Mouse (Mus musculus): Measurements from ENCODE around the gene Ccl4. TPM values are rescaled to one million over a fixed set of nuclear protein-coding genes. Genes with fewer than 3 reads are reported as not detected.

Ccl4 gene
- polyA plus RNA-seq, 1 experiment from 2014 or later: 0.38 TPM

DNA sequence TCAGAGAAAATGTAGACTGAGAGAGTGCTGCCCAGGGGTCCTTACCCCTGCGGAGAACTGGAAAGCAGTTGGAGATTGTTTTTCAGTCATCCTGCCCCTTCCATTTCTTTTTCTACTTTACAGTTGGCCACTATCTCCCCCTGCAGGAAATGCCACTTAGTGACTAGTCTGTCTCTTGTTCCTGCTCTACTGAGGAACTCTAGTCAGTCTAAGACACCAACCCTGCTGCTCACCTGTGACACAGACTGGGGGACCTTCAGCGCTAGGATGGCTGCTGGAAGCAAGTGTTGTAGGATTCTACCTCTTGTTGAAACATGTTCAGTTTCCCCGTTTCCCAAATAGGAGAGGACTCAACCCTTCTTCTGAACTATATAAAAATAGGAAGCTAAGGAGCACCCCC lies 22.9 kb upstream of the Ccl4 start:
- Histone ChIP-seq H3K9me3 (no peaks in the 10 kb centered on the region), H3K27ac (no peak overlapping the region), H3K36me3 (no peaks in the 10 kb centered on the region), H3K9ac (no peak overlapping the region), H3K4me2 (replicated peaks) (no peak overlapping the region), H3K27me3 (replicated peaks) (no peaks in the 10 kb centered on the region), H3K4me3 (replicated peaks) (no peak overlapping the region), H3K4me1 (replicated peaks) (no peaks in the 10 kb centered on the region)
- WGBS: 75% methylated on average over 3 of the region's 3 CpGs
- ATAC-seq: no peak

DNA sequence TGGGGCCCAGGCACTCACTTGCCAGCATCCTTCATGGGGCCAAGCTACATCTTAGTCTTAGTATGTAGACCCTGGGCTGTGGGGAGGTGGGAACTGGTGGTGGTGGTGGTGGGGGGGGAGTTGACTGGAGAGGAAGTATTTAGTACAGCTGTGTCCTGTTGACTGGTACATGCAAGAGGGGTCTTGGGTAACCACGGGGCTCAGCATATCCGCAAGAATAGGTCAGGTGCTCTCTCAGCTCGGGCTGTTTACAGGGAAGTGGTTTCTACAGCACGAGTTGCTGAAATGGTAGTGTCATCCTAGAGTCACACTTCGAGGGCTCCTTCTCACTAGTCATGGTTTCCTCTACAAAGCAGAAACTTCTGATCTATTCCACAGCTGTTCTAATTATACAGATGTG lies 22.2 kb upstream of the Ccl4 start:
- Histone ChIP-seq H3K27ac (no peak overlapping the region), H3K9me3 (no peaks in the 10 kb centered on the region), H3K36me3 (no peaks in the 10 kb centered on the region), H3K4me1 (replicated peaks) (no peaks in the 10 kb centered on the region), H3K27me3 (replicated peaks) (no peaks in the 10 kb centered on the region), H3K4me2 (replicated peaks) (no peak overlapping the region), H3K9ac (no peak overlapping the region), H3K4me3 (replicated peaks) (no peak overlapping the region)
- ATAC-seq: no peak
- 86% methylated on average over 5 of the region's 5 CpGs for WGBS

DNA sequence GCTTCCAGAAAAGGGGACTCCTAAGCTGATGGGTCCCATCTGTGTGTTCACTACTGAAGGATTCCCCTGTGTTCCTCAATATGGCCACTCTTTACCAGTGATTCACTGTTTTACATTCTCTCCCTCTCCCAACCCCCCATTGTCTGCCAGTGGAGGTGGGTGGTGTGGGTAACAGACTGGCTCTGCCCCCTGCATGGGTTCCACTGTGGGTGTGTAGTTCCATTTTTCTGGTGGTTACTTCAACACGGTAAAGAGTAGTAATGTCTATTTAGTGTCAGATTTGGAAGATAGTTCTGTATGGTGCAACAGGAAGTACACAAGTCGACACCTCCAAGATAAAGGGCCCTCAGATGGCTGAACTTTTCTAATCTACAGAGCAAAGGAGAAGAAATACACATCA lies 21.2 kb upstream of the Ccl4 start:
- no peak overlapping the region for H3K4me3 ChIP-seq (replicated peaks)
- no peaks in the 10 kb centered on the region for H3K27me3 ChIP-seq (replicated peaks)
- H3K9me3 ChIP-seq: no peaks in the 10 kb centered on the region
- no peak overlapping the region for H3K4me2 ChIP-seq (replicated peaks)
- H3K36me3 ChIP-seq: no peaks in the 10 kb centered on the region
- H3K4me1 ChIP-seq (replicated peaks): no peaks in the 10 kb centered on the region
- no peak for ATAC-seq
- H3K9ac ChIP-seq: no peak overlapping the region
- no peak overlapping the region for H3K27ac ChIP-seq
- WGBS: 64% methylated on average over 2 of the region's 2 CpGs

DNA sequence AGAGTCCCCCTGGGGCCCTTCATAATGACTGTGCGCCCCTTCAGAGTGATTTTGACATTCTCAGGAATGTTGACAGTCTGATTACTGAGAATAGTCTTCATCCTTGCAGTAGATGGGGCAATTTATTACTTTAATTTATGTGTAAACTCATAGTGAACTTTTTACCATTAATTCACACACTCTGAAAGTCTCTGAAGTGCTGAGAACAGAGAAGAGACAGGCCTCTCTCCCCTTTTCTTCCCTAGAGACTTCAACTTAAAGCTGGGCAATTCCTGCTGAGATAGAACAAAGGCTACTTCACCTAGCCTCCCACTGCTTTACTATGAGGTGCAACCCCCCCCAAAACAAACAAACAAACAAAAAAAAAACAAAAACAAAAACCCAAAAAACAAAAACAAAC lies 16.9 kb upstream of the Ccl4 start, which contains the start of gene Rpl9-ps1:
Gene Rpl9-ps1, minus strand, starts transcription at position 101 of the 400 bp plus-strand sequence.
- H3K27me3 ChIP-seq (replicated peaks): no peaks in the 10 kb centered on the region
- no peak within 1 kb of the TSS for H3K27ac ChIP-seq
- H3K4me2 ChIP-seq (replicated peaks): no peak within 1 kb of the TSS
- H3K9me3 ChIP-seq: no peaks in the 10 kb centered on the region
- ATAC-seq: no peak
- no peak within 1 kb of the TSS for H3K4me3 ChIP-seq (replicated peaks)
- 75% methylated on average over 1 of the region's 1 CpGs for WGBS
- no peak within 1 kb of the TSS for H3K9ac ChIP-seq
- H3K4me1 ChIP-seq (replicated peaks): no peaks in the 10 kb centered on the region
- no peaks in the 10 kb centered on the region for H3K36me3 ChIP-seq

DNA sequence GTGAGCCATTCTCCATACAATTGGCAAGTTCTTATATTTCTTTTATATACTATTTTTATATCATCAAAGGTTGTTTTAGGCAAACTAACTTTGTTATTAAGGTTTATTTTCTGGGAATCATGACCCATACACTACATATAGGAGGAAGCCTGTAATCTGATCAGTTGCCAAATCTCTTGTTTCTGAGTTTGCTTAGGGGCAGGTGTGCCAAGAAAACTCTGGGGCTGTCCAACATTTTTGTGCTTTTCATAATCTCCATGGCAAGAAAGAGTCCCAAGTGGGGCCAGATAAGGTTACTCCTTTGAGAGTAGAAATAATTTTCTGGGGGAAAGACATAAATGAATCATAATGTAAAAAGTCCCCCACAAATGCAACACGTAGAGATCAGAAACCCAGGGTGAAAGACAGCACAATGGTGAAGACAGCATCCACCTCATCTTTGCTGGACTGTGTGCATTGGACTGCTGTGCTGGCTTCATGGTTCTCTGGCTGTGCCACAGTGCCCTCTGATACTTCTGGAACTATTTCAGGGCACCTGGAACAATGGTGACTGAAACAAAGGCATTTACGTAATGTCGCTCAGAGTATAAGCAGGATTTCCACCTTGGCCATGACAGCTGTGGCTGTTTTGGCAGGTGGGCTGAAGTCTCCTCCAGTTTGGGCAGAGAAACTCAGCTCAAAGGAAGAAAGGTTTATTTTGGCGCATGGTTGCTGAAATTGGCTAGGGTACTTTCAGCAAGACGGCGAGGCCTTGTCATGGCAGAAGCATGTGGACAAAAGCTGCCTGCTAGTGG lies 15.8 kb upstream of the Ccl4 start:
- Histone ChIP-seq H3K9me3 (no peaks in the 10 kb centered on the region), H3K36me3 (no peaks in the 10 kb centered on the region), H3K27ac (no peak overlapping the region), H3K4me1 (replicated peaks) (no peaks in the 10 kb centered on the region), H3K9ac (no peak overlapping the region), H3K4me2 (replicated peaks) (no peak overlapping the region), H3K4me3 (replicated peaks) (no peak overlapping the region), H3K27me3 (replicated peaks) (no peaks in the 10 kb centered on the region)
- no peak for ATAC-seq
- 93% methylated on average over 6 of the region's 6 CpGs for WGBS

DNA sequence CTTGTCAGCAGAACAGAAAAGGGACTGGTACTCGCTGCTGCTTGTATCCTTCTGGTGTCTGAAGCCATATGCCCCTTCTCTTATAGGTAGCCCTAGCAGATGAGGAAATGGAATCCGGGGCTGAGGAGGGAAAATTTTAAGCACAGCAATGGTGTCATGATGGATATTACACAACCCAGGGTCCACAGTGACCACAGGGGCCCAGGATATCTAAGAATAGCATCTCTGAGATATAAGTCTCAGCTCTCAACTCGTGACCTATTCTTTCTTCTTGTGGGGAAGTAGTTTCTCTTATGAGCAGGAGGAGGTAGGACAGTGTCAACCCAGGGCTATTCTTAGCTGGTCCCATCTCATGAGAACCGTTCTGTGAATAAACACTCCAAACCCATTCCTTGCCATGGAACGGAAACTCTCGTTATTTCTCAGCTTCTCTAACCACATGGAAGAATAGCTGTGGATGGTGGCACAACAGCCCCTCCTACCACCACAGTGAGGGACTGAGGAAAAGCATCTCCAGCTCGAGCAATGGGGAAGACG lies 13.0 kb upstream of the Ccl4 start, which contains the start of gene Ccl3:
Gene Ccl3, minus strand, starts transcription at position 51 of the 537 bp plus-strand sequence.
- Histone ChIP-seq H3K9ac (no peak within 1 kb of the TSS), H3K27me3 (replicated peaks) (no peaks in the 10 kb centered on the region), H3K4me1 (replicated peaks) (no peaks in the 10 kb centered on the region), H3K4me2 (replicated peaks) (no peak within 1 kb of the TSS), H3K27ac (no peak within 1 kb of the TSS), H3K4me3 (replicated peaks) (no peak within 1 kb of the TSS), H3K9me3 (no peaks in the 10 kb centered on the region), H3K36me3 (no peaks in the 10 kb centered on the region)
- WGBS: 77% methylated on average over 8 of the region's 8 CpGs
- ATAC-seq: no peak

DNA sequence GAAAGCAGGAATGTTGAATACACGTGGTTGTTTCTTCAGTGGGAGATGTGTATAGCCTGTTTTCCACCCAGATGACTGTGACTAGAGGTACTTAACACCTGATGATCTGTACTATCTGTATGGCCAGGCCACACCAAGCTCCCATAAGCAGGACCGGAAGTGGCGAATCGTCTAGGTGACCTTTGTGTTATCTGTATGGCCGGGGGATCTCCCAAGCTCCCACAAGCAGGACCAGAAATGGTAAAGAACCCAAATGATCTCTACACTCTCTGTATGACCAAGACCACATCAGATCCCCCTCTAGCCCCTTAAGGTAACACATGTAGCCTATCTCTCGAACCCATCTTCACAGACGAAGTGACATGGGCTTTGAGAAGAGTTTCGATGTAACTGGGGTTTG lies 7.8 kb upstream of the Ccl4 start:
- H3K4me3 ChIP-seq (replicated peaks): no peak overlapping the region
- no peak overlapping the region for H3K4me2 ChIP-seq (replicated peaks)
- WGBS: 92% methylated on average over 8 of the region's 8 CpGs
- H3K4me1 ChIP-seq (replicated peaks): no peaks in the 10 kb centered on the region
- H3K9me3 ChIP-seq: no peaks in the 10 kb centered on the region
- H3K27ac ChIP-seq: no peak overlapping the region
- no peaks in the 10 kb centered on the region for H3K36me3 ChIP-seq
- no peak overlapping the region for H3K9ac ChIP-seq
- no peak for ATAC-seq
- H3K27me3 ChIP-seq (replicated peaks): no peaks in the 10 kb centered on the region

DNA sequence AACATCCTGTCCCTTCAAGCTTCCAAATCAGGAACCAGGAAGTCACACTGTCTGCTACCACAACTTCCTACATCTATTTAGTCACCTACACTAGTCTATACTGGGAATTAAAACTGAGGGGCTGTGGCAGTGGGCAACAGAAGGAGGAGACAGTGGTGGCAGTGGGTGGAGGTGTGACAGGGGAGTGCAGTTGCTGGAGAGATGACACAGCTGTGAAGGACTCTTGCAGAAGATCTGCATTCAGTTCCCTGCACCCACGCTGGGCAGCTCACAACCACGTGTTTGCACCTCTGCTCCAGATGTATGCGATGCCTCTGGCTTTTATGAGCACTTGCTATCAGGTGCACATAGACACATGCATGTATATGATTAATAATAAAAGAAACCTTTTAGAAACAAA lies 4.9 kb upstream of the Ccl4 start:
- no peak for ATAC-seq
- H3K27ac ChIP-seq: no peak overlapping the region
- H3K4me3 ChIP-seq (replicated peaks): no peak overlapping the region
- no peak overlapping the region for H3K9ac ChIP-seq
- no peaks in the 10 kb centered on the region for H3K4me1 ChIP-seq (replicated peaks)
- 75% methylated on average over 3 of the region's 3 CpGs for WGBS
- H3K36me3 ChIP-seq: no peaks in the 10 kb centered on the region
- no peak overlapping the region for H3K4me2 ChIP-seq (replicated peaks)
- no peaks in the 10 kb centered on the region for H3K27me3 ChIP-seq (replicated peaks)
- H3K9me3 ChIP-seq: no peaks in the 10 kb centered on the region

DNA sequence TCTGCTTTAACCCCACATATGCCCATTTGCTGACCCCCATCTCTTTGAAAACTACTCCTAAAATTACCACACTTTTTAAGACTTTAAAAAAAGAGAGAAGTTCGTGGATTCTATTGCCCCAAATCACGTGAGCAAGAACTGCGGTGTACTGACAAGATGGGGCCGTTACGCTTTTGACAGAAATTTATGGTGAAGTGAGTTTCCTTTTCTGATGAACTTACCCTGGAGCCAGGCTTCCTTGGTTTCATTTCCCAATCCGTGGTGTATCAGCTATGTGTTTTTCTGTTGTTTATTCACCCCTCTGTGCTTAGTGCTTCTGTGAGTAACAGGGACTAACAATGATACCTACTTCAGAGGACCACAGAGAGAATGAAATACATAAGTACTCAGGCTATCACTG lies 3.6 kb upstream of the Ccl4 start:
- H3K9ac ChIP-seq: no peak overlapping the region
- H3K27me3 ChIP-seq (replicated peaks): no peaks in the 10 kb centered on the region
- H3K4me1 ChIP-seq (replicated peaks): no peaks in the 10 kb centered on the region
- no peaks in the 10 kb centered on the region for H3K36me3 ChIP-seq
- no peak overlapping the region for H3K4me2 ChIP-seq (replicated peaks)
- H3K4me3 ChIP-seq (replicated peaks): no peak overlapping the region
- no peak for ATAC-seq
- no peaks in the 10 kb centered on the region for H3K9me3 ChIP-seq
- H3K27ac ChIP-seq: no peak overlapping the region
- WGBS: 68% methylated on average over 6 of the region's 6 CpGs

DNA sequence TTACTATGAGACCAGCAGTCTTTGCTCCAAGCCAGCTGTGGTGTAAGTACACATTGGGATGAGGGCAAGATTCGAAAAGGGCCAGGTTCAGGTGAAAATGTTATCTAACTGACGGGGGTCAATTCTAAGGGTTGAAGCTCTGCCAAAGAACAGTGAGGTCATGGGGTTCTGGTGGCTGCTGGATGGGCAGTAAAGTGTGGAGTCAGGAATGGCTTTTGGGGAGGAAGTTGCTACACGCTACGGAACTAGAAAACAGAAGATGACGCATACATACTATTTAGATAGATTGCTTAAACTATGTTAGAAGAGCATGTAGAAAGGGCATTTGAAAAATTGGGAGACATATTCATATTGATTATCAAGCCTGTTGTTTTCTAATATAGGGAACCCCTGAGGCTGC lies 1.1 kb downstream of the Ccl4 start:
- Histone ChIP-seq H3K36me3 (no peaks in the 10 kb centered on the region), H3K27ac (no peak overlapping the region), H3K27me3 (replicated peaks) (no peaks in the 10 kb centered on the region), H3K4me3 (replicated peaks) (no peak overlapping the region), H3K9ac (no peak overlapping the region), H3K4me1 (replicated peaks) (no peaks in the 10 kb centered on the region), H3K9me3 (no peaks in the 10 kb centered on the region), H3K4me2 (replicated peaks) (no peak overlapping the region)
- WGBS: 62% methylated on average over 5 of the region's 5 CpGs
- no peak for ATAC-seq

DNA sequence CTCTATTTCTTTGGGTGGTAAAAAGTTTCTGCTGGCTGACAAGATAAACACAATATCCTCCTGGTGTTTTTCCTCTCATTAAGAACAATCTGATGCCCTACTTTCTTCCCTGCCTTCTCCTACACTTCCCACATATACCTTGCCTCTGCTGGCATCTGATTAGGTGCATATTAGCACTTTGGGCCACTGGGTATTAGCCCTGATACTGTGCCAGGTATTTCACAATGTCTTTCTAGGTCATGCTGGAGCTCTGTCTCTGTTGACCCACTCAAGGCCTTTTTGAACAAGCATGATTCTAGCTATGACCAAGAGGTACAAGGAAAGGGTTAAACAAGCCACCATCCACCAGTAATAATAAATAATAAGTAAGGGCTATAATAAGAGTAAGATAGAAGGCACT lies 9.4 kb downstream of the Ccl4 start:
- H3K4me1 ChIP-seq (replicated peaks): no peaks in the 10 kb centered on the region
- no peak overlapping the region for H3K4me3 ChIP-seq (replicated peaks)
- no peaks in the 10 kb centered on the region for H3K27me3 ChIP-seq (replicated peaks)
- H3K9ac ChIP-seq: no peak overlapping the region
- no peak for ATAC-seq
- H3K4me2 ChIP-seq (replicated peaks): no peak overlapping the region
- no peaks in the 10 kb centered on the region for H3K9me3 ChIP-seq
- H3K36me3 ChIP-seq: no peaks in the 10 kb centered on the region
- H3K27ac ChIP-seq: no peak overlapping the region

DNA sequence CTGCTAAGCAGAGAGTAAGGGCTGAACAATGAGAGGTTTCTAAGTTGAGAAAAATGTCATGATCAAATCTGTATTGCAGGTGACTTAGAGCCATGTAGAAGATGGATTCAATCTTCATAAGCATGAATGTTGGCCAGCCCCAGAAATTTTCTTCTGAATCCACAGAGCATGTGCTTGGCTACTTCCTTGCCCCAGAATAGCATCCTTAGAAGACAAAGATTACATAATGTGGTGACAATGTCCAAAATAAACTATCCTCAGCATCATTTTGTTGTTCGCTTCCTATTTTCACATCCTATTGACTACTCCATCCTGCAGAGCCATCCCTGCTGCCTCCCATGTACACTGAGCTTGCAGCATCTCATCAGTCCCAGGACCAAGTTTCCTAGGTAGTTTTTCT lies 13.3 kb downstream of the Ccl4 start:
- Histone ChIP-seq H3K27me3 (replicated peaks) (no peaks in the 10 kb centered on the region), H3K36me3 (no peaks in the 10 kb centered on the region), H3K9ac (no peak overlapping the region), H3K4me1 (replicated peaks) (no peaks in the 10 kb centered on the region), H3K4me2 (replicated peaks) (no peak overlapping the region), H3K4me3 (replicated peaks) (no peak overlapping the region), H3K9me3 (no peaks in the 10 kb centered on the region), H3K27ac (no peak overlapping the region)
- 95% methylated on average over 1 of the region's 1 CpGs for WGBS
- ATAC-seq: no peak

DNA sequence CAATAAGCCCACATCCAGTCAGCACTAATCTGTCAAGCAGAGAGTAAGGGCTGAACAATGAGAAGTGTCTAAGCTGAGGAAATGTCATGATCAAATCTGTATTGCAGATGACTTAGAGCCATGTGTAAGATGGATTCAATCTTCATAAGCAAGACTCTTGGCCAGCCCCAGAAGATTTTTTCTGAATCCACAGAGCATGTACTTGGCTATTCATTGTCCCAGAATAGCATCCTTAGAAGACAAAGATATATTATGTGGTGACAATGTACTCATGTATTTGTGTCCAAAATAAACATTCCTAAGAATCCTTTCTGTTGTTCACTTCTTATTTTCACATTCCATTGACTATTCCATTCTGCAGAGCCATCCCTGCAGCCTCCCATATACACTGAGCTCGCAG lies 27.5 kb downstream of the Ccl4 start:
- Histone ChIP-seq H3K4me3 (replicated peaks) (no peak overlapping the region), H3K36me3 (no peaks in the 10 kb centered on the region), H3K4me1 (replicated peaks) (no peaks in the 10 kb centered on the region), H3K9me3 (no peaks in the 10 kb centered on the region), H3K27me3 (replicated peaks) (no peaks in the 10 kb centered on the region), H3K9ac (no peak overlapping the region), H3K4me2 (replicated peaks) (no peak overlapping the region), H3K27ac (no peak overlapping the region)
- no peak for ATAC-seq
- WGBS: 85% methylated on average over 1 of the region's 1 CpGs

All from intestine, embryonic 15.5 days (tissue).